Mouse (Mus musculus) cerebellum, adult 2 months (tissue): ENCODE measurements around the gene Nudt2.

ENCODE experiments used
- CTCF ChIP-seq: fragments of 200-500 bp; IDR thresholded peaks from 2 replicates; pipeline ENCODE4 v1.5.1; 2011; ENCODE audit warnings: low read depth, mild to moderate bottlenecking, control low read depth, low read length, moderate library complexity, borderline replicate concordance; ENCODE audit not compliant: insufficient read depth
- POLR2A ChIP-seq: fragments of 200-500 bp; IDR thresholded peaks from 2 replicates; pipeline ENCODE4 v1.6.1; 2011; ENCODE audit warnings: low read length, control low read depth, borderline replicate concordance; ENCODE audit not compliant: insufficient read depth

- TF ChIP-seq CTCF (no peak), POLR2A (no peak)
Observed at GRCm38 (mm10) chr4:41517233-41517632, 52.3 kb downstream of the Nudt2 start, which contains the start of gene 1110017D15Rik.
